Mouse (Mus musculus): ENCODE results near the gene Qrich2. TPM values are rescaled to one million over a fixed set of nuclear protein-coding genes. Genes with fewer than 3 reads are reported as not detected.

The Qrich2 gene
- polyA plus RNA-seq, 1 experiment: not detected

GRCm38 (mm10) chr11:116456234-116456633 is 9.8 kb downstream of the Qrich2 start:
- peaks cover 11% of the 10 kb centered on the region for H3K4me1 ChIP-seq
- TF ChIP-seq FLI1 (IDR thresholded peaks at IDR 0.05; ENCODE audit: low read length): no peak
- TF ChIP-seq GATA1 (IDR thresholded peaks at IDR 0.05; ENCODE audit: borderline replicate concordance, low read length): no peak
- no peak overlapping the region for H3K4me3 ChIP-seq (replicated peaks)
- H3K27me3 ChIP-seq (replicated peaks): peaks cover 77% of the 10 kb centered on the region
- H3K9me3 ChIP-seq: peaks cover under 1% of the 10 kb centered on the region; the same call in 1 of the 2 replicates
- H3K36me3 ChIP-seq (replicated peaks; ENCODE audit: low read length): no peaks in the 10 kb centered on the region

GRCm38 (mm10) chr11:116453889-116454288 is 12.2 kb downstream of the Qrich2 start:
- H3K4me1 ChIP-seq: peaks cover 11% of the 10 kb centered on the region
- H3K27me3 ChIP-seq (replicated peaks): peaks cover 82% of the 10 kb centered on the region
- H3K4me3 ChIP-seq (replicated peaks): no peak overlapping the region
- TF ChIP-seq GATA1 (IDR thresholded peaks at IDR 0.05; ENCODE audit: borderline replicate concordance, low read length) (no peak), FLI1 (IDR thresholded peaks at IDR 0.05; ENCODE audit: low read length) (no peak)
- no peaks in the 10 kb centered on the region for H3K36me3 ChIP-seq (replicated peaks; ENCODE audit: low read length)
- peaks cover 22% of the 10 kb centered on the region for H3K9me3 ChIP-seq

- Histone ChIP-seq H3K4me3 (replicated peaks) (no peak overlapping the region), H3K27me3 (replicated peaks) (peaks cover 70% of the 10 kb centered on the region), H3K4me1 (peaks cover 18% of the 10 kb centered on the region), H3K9me3 (peaks cover 27% of the 10 kb centered on the region), H3K36me3 (replicated peaks; ENCODE audit: low read length) (no peaks in the 10 kb centered on the region)
- TF ChIP-seq GATA1 (IDR thresholded peaks at IDR 0.05; ENCODE audit: borderline replicate concordance, low read length) (no peak), FLI1 (IDR thresholded peaks at IDR 0.05; ENCODE audit: low read length) (no peak)
These were observed 16.7 kb downstream of the Qrich2 start for GRCm38 (mm10) chr11:116449341-116449740.

- Histone ChIP-seq H3K9me3 (peaks cover 27% of the 10 kb centered on the region), H3K4me1 (peaks cover 22% of the 10 kb centered on the region), H3K36me3 (replicated peaks; ENCODE audit: low read length) (no peaks in the 10 kb centered on the region), H3K27me3 (replicated peaks) (peaks cover 61% of the 10 kb centered on the region), H3K4me3 (replicated peaks) (no peak overlapping the region)
- no peak for TF ChIP-seq GATA1 (IDR thresholded peaks at IDR 0.05; ENCODE audit: borderline replicate concordance, low read length)
- TF ChIP-seq FLI1 (IDR thresholded peaks at IDR 0.05; ENCODE audit: low read length): no peak
These were observed 18.2 kb downstream of the Qrich2 start for GRCm38 (mm10) chr11:116447822-116448221.

- no peak overlapping the region for H3K4me3 ChIP-seq (replicated peaks)
- peaks cover 27% of the 10 kb centered on the region for H3K9me3 ChIP-seq
- peaks cover 2% of the 10 kb centered on the region for H3K36me3 ChIP-seq (replicated peaks; ENCODE audit: low read length)
- peaks cover 54% of the 10 kb centered on the region for H3K27me3 ChIP-seq (replicated peaks)
- TF ChIP-seq FLI1 (IDR thresholded peaks at IDR 0.05; ENCODE audit: low read length) (no peak), GATA1 (IDR thresholded peaks at IDR 0.05; ENCODE audit: borderline replicate concordance, low read length) (no peak)
- H3K4me1 ChIP-seq: peaks cover 22% of the 10 kb centered on the region
These were observed 19.6 kb downstream of the Qrich2 start for GRCm38 (mm10) chr11:116446308-116446887.

- TF ChIP-seq FLI1 (IDR thresholded peaks at IDR 0.05; ENCODE audit: low read length) (no peak), GATA1 (IDR thresholded peaks at IDR 0.05; ENCODE audit: borderline replicate concordance, low read length) (no peak)
- Histone ChIP-seq H3K9me3 (peaks cover 21% of the 10 kb centered on the region), H3K27me3 (replicated peaks) (peaks cover 51% of the 10 kb centered on the region), H3K4me3 (replicated peaks) (peak overlapping the region; percentile 69), H3K4me1 (peaks cover 23% of the 10 kb centered on the region), H3K36me3 (replicated peaks; ENCODE audit: low read length) (peaks cover 7% of the 10 kb centered on the region)
These were observed 20.3 kb downstream of the Qrich2 start for GRCm38 (mm10) chr11:116445596-116446307.

- Histone ChIP-seq H3K4me1 (peaks cover 38% of the 10 kb centered on the region), H3K4me3 (replicated peaks) (no peak overlapping the region), H3K36me3 (replicated peaks; ENCODE audit: low read length) (peaks cover 25% of the 10 kb centered on the region), H3K27me3 (replicated peaks) (peaks cover 36% of the 10 kb centered on the region), H3K9me3 (peaks cover 5% of the 10 kb centered on the region; the same call in 1 of the 2 replicates)
- no peak for TF ChIP-seq FLI1 (IDR thresholded peaks at IDR 0.05; ENCODE audit: low read length)
- no peak for TF ChIP-seq GATA1 (IDR thresholded peaks at IDR 0.05; ENCODE audit: borderline replicate concordance, low read length)
These were observed 22.1 kb downstream of the Qrich2 start for GRCm38 (mm10) chr11:116443935-116444334.

- Histone ChIP-seq H3K4me3 (replicated peaks) (no peak overlapping the region), H3K4me1 (peaks cover 38% of the 10 kb centered on the region), H3K9me3 (no peaks in the 10 kb centered on the region), H3K27me3 (replicated peaks) (peaks cover 30% of the 10 kb centered on the region), H3K36me3 (replicated peaks; ENCODE audit: low read length) (peaks cover 27% of the 10 kb centered on the region)
- TF ChIP-seq FLI1 (IDR thresholded peaks at IDR 0.05; ENCODE audit: low read length) (no peak), GATA1 (IDR thresholded peaks at IDR 0.05; ENCODE audit: borderline replicate concordance, low read length) (no peak)
These were observed 22.7 kb downstream of the Qrich2 start for GRCm38 (mm10) chr11:116443311-116443710.

GRCm38 (mm10) chr11:116442867-116443177 is 23.2 kb downstream of the Qrich2 start:
- H3K27me3 ChIP-seq (replicated peaks): peaks cover 25% of the 10 kb centered on the region
- H3K4me1 ChIP-seq: peaks cover 36% of the 10 kb centered on the region
- H3K4me3 ChIP-seq (replicated peaks): no peak overlapping the region
- TF ChIP-seq GATA1 (IDR thresholded peaks at IDR 0.05; ENCODE audit: borderline replicate concordance, low read length): no peak
- no peak for TF ChIP-seq FLI1 (IDR thresholded peaks at IDR 0.05; ENCODE audit: low read length)
- H3K9me3 ChIP-seq: no peaks in the 10 kb centered on the region
- peaks cover 28% of the 10 kb centered on the region for H3K36me3 ChIP-seq (replicated peaks; ENCODE audit: low read length)

- Histone ChIP-seq H3K36me3 (replicated peaks; ENCODE audit: low read length) (peaks cover 33% of the 10 kb centered on the region), H3K4me1 (peaks cover 37% of the 10 kb centered on the region), H3K27me3 (replicated peaks) (peaks cover 20% of the 10 kb centered on the region), H3K9me3 (no peaks in the 10 kb centered on the region), H3K4me3 (replicated peaks) (no peak overlapping the region)
- TF ChIP-seq GATA1 (IDR thresholded peaks at IDR 0.05; ENCODE audit: borderline replicate concordance, low read length): no peak
- no peak for TF ChIP-seq FLI1 (IDR thresholded peaks at IDR 0.05; ENCODE audit: low read length)
These were observed 23.7 kb downstream of the Qrich2 start for GRCm38 (mm10) chr11:116442129-116442866.
